Mouse (Mus musculus) small intestine, adult 2 months (tissue): ENCODE results near the gene Spata45.

Experiments
- CTCF ChIP-seq: fragments of 200-500 bp; IDR thresholded peaks from 2 replicates; pipeline ENCODE4 v1.5.1; 2012; ENCODE audit warnings: low read depth, mild to moderate bottlenecking, control low read depth, inconsistent platforms, low read length, moderate library complexity, mixed read lengths; ENCODE audit not compliant: insufficient replicate concordance, insufficient read length; ENCODE audit errors: extremely low read depth
- POLR2A ChIP-seq: fragments of 200-500 bp; IDR thresholded peaks from 2 replicates; pipeline ENCODE4 v1.6.1; 2012; ENCODE audit warnings: low read depth, mild to moderate bottlenecking, control low read depth, inconsistent platforms, low read length, moderate library complexity

- TF ChIP-seq CTCF = no peak
- no peak for TF ChIP-seq POLR2A
These were observed at the start of gene Spata45 for GRCm38 (mm10) chr1:191036554-191037334.
